In genomic region chr16:34689879-34690278, GRCm38 (mm10) we compare ENCODE assay signal across 9 mouse cellular contexts. TPM values are rescaled to one million over a fixed set of nuclear protein-coding genes. Genes with fewer than 3 reads are reported as not detected.
DNase-seq lines count a peak whose midpoint lies in the region; ATAC-seq and TF ChIP-seq lines count a peak whose summit lies in the region.
"Had no signal": no experiment of that assay in that cellular context is flagged by ENCODE, and none has a peak within 500 bp of the region (broad histone marks: within the 10 kb centered on the region; RNA-seq: fewer than 3 reads in every experiment).

No protein-coding gene starts in this region.

- TF ChIP-seq POLR2A in lung, adult 2 months (IDR thresholded peaks at IDR 0.05; ENCODE audit: borderline replicate concordance, extremely low read depth, low read depth, low read length): no peak

- H3K4me1 ChIP-seq in forebrain, embryonic 10.5 days: peaks cover 16% of the 10 kb centered on the region
- peaks cover 6% of the 10 kb centered on the region; the same call in 1 of the 2 replicates for H3K4me1 ChIP-seq in forebrain, embryonic 11.5 days (replicated peaks; ENCODE audit: control insufficient read depth, insufficient read depth, low read length)
- H3K4me1 ChIP-seq in lung, postnatal 0 days (ENCODE audit: insufficient read depth, low read depth, low read length): peaks cover 5% of the 10 kb centered on the region; the same call in 1 of the 2 replicates
- H3K4me1 ChIP-seq in lung, adult 2 months (ENCODE audit: control insufficient read depth, insufficient read depth, low read length): 0 out of 2 replicates have a peak, but pooled peaks cover 3% of the 10 kb centered on the region
- H3K4me1 ChIP-seq in liver, embryonic 12.5 days: peaks cover 20% of the 10 kb centered on the region
- no peaks in the 10 kb centered on the region for H3K4me1 ChIP-seq in stomach, postnatal 0 days (replicated peaks; ENCODE audit: control insufficient read depth, insufficient read depth)

- TF ChIP-seq CTCF in lung, postnatal 0 days (IDR thresholded peaks at IDR 0.05): no peak
- TF ChIP-seq CTCF in lung, adult 2 months (IDR thresholded peaks at IDR 0.05; ENCODE audit: insufficient read depth, low read length): no peak
- no peak for TF ChIP-seq CTCF in stomach, postnatal 0 days (IDR thresholded peaks at IDR 0.05; ENCODE audit: low read depth)

- no peak overlapping the region for H3K4me2 ChIP-seq in forebrain, embryonic 11.5 days (ENCODE audit: low read depth, low read length, severe bottlenecking)
- H3K4me2 ChIP-seq in lung, postnatal 0 days (replicated peaks; ENCODE audit: low read depth, low read length): no peak overlapping the region
- H3K4me2 ChIP-seq in liver, embryonic 12.5 days: peak overlapping the region; percentile 82
- no peak overlapping the region for H3K4me2 ChIP-seq in stomach, postnatal 0 days (replicated peaks; ENCODE audit: low read depth)

- H3K9me3 ChIP-seq in forebrain, embryonic 10.5 days: no peaks in the 10 kb centered on the region
- no peaks in the 10 kb centered on the region for H3K9me3 ChIP-seq in forebrain, embryonic 11.5 days (ENCODE audit: control insufficient read depth, low read length)
- H3K9me3 ChIP-seq in lung, postnatal 0 days (ENCODE audit: low read length): no peaks in the 10 kb centered on the region
- H3K9me3 ChIP-seq in liver, embryonic 12.5 days (replicated peaks): no peaks in the 10 kb centered on the region
- no peaks in the 10 kb centered on the region for H3K9me3 ChIP-seq in stomach, postnatal 0 days (ENCODE audit: control insufficient read depth, low read length)

- H3K4me3 ChIP-seq in forebrain, embryonic 10.5 days: peak overlapping the region; percentile 79
- H3K4me3 ChIP-seq in forebrain, embryonic 11.5 days (ENCODE audit: low read depth, low read length): no peak overlapping the region
- H3K4me3 ChIP-seq in lung, postnatal 0 days (ENCODE audit: low read depth, low read length): peak overlapping the region; percentile 65
- H3K4me3 ChIP-seq in lung, adult 2 months (replicated peaks; ENCODE audit: extremely low read depth, low read depth, low read length): no peak overlapping the region
- peak overlapping the region; percentile 70; the same call in 1 of the 2 replicates for H3K4me3 ChIP-seq in liver, embryonic 12.5 days
- 0 out of 2 replicates have a peak overlapping the region, but pooled peaks have one; percentile 64 for H3K4me3 ChIP-seq in stomach, postnatal 0 days (ENCODE audit: low read depth, low read length)

- WGBS in forebrain, embryonic 10.5 days: 79% methylated on average over 3 of the region's 3 CpGs
- 72% methylated on average over 3 of the region's 3 CpGs for WGBS in forebrain, embryonic 11.5 days
- 64% methylated on average over 3 of the region's 3 CpGs for WGBS in lung, postnatal 0 days
- WGBS in lung, adult 2 months: 59% methylated on average over 3 of the region's 3 CpGs
- 62% methylated on average over 3 of the region's 3 CpGs for WGBS in liver, embryonic 12.5 days (ENCODE audit: insufficient replicate concordance)
- 72% methylated on average over 3 of the region's 3 CpGs for WGBS in stomach, postnatal 0 days

- no peaks in the 10 kb centered on the region for H3K27me3 ChIP-seq in forebrain, embryonic 10.5 days (ENCODE audit: poor library complexity, severe bottlenecking)
- no peaks in the 10 kb centered on the region for H3K27me3 ChIP-seq in forebrain, embryonic 11.5 days (ENCODE audit: control insufficient read depth, insufficient read depth, low read length)
- no peaks in the 10 kb centered on the region for H3K27me3 ChIP-seq in lung, postnatal 0 days (replicated peaks; ENCODE audit: insufficient read depth, low read length)
- peaks cover 9% of the 10 kb centered on the region; the same call in 1 of the 2 replicates for H3K27me3 ChIP-seq in liver, embryonic 12.5 days (replicated peaks)
- H3K27me3 ChIP-seq in stomach, postnatal 0 days (ENCODE audit: control insufficient read depth, insufficient read depth, low read length): no peaks in the 10 kb centered on the region

- ATAC-seq in forebrain, embryonic 11.5 days (replicated peaks; ENCODE audit: low FRiP score): no peak
- ATAC-seq in lung, postnatal 0 days: no peak
- ATAC-seq in liver, embryonic 12.5 days: no peak
- ATAC-seq in stomach, postnatal 0 days (ENCODE audit: low FRiP score, low TSS enrichment): no peak

- TF ChIP-seq EP300 in lung, postnatal 0 days (IDR thresholded peaks at IDR 0.05): no peak
- TF ChIP-seq EP300 in stomach, postnatal 0 days (optimal IDR thresholded peaks at IDR 0.05): no peak

- H3K27ac ChIP-seq in forebrain, embryonic 10.5 days: no peak overlapping the region
- no peak overlapping the region for H3K27ac ChIP-seq in forebrain, embryonic 11.5 days (ENCODE audit: low read depth, low read length)
- no peak overlapping the region for H3K27ac ChIP-seq in lung, postnatal 0 days (ENCODE audit: low read length)
- H3K27ac ChIP-seq in liver, embryonic 12.5 days: no peak overlapping the region
- H3K27ac ChIP-seq in stomach, postnatal 0 days (replicated peaks): no peak overlapping the region

- DNase-seq in forebrain, embryonic 10.5 days (ENCODE audit: extremely low spot score, low spot score): no peak
- DNase-seq in forebrain, embryonic 11.5 days (ENCODE audit: low spot score): no peak
- no peak for DNase-seq in lung, postnatal 0 days (ENCODE audit: low spot score)
- no peak for DNase-seq in lung, adult 2 months
- DNase-seq in stomach, postnatal 0 days (ENCODE audit: low spot score): no peak
- DNase-seq in cerebellum, postnatal 14 days: no peak
- no peak for DNase-seq in frontal cortex, postnatal 36 days (ENCODE audit: low spot score in 2 of 2)

- peaks cover under 1% of the 10 kb centered on the region; the same call in 1 of the 2 replicates for H3K36me3 ChIP-seq in forebrain, embryonic 10.5 days (replicated peaks)
- H3K36me3 ChIP-seq in forebrain, embryonic 11.5 days (ENCODE audit: control insufficient read depth, insufficient read depth, low read length): no peaks in the 10 kb centered on the region
- no peaks in the 10 kb centered on the region for H3K36me3 ChIP-seq in lung, postnatal 0 days (ENCODE audit: insufficient read depth, low read length)
- no peaks in the 10 kb centered on the region for H3K36me3 ChIP-seq in liver, embryonic 12.5 days
- no peaks in the 10 kb centered on the region for H3K36me3 ChIP-seq in stomach, postnatal 0 days (ENCODE audit: control insufficient read depth, insufficient read depth, low read length)

- no peak overlapping the region for H3K9ac ChIP-seq in forebrain, embryonic 11.5 days (ENCODE audit: low read length)
- H3K9ac ChIP-seq in lung, postnatal 0 days (replicated peaks; ENCODE audit: low read depth): no peak overlapping the region
- H3K9ac ChIP-seq in liver, embryonic 12.5 days: no peak overlapping the region
- no peak overlapping the region for H3K9ac ChIP-seq in stomach, postnatal 0 days (ENCODE audit: low read length)

RNA-seq across cellular contexts. Expression of gene Ccdc14, which starts 0.5 kb away (rescaled TPM):
- polyA plus RNA-seq in forebrain, embryonic 10.5 days (2016; fragmentation: Nextera tagmentation; extraction: Ambion mirVana): 11.5 and 12.2 TPM in 2 replicates
- 11.1 and 13.3 TPM in 2 replicates for polyA plus RNA-seq in forebrain, embryonic 11.5 days (2014; fragmentation: Nextera tagmentation; extraction: Ambion mirVana)
- polyA plus RNA-seq in lung, postnatal 0 days (2015; fragmentation: Nextera tagmentation; extraction: Ambion mirVana): 2.7 and 2.9 TPM in 2 replicates
- polyA plus RNA-seq in lung, adult 2 months (2012; rRNA removed): 1.5 and 2.4 TPM in 2 replicates
- 4.4 and 4.6 TPM in 2 replicates for polyA plus RNA-seq in liver, embryonic 12.5 days (2016; fragmentation: Nextera tagmentation; extraction: Ambion mirVana)
- polyA plus RNA-seq in stomach, postnatal 0 days (2015; fragmentation: Nextera tagmentation; extraction: Ambion mirVana): 1.8 TPM in 2 replicates

RNA-seq across cellular contexts. Expression of gene Ropn1, which starts 40.2 kb away (rescaled TPM):
- polyA plus RNA-seq in forebrain, embryonic 10.5 days (2016; fragmentation: Nextera tagmentation; extraction: Ambion mirVana): not detected in 2 replicates
- polyA plus RNA-seq in forebrain, embryonic 11.5 days (2014; fragmentation: Nextera tagmentation; extraction: Ambion mirVana): not detected in 2 replicates
- polyA plus RNA-seq in lung, postnatal 0 days (2015; fragmentation: Nextera tagmentation; extraction: Ambion mirVana): not detected in 2 replicates
- not detected in 2 replicates for polyA plus RNA-seq in lung, adult 2 months (2012; rRNA removed)
- not detected in 2 replicates for polyA plus RNA-seq in liver, embryonic 12.5 days (2016; fragmentation: Nextera tagmentation; extraction: Ambion mirVana)
- not detected in 2 replicates for polyA plus RNA-seq in stomach, postnatal 0 days (2015; fragmentation: Nextera tagmentation; extraction: Ambion mirVana)
- polyA plus RNA-seq: activated CD4-positive, CD25-positive, alpha-beta regulatory T cell, adult 4 months had no signal

RNA-seq across cellular contexts. Expression of gene Mylk, which starts 55.1 kb away (rescaled TPM):
- 3.8 and 5.1 TPM in 2 replicates for polyA plus RNA-seq in forebrain, embryonic 10.5 days (2016; fragmentation: Nextera tagmentation; extraction: Ambion mirVana)
- 3.9 and 4.7 TPM in 2 replicates for polyA plus RNA-seq in forebrain, embryonic 11.5 days (2014; fragmentation: Nextera tagmentation; extraction: Ambion mirVana)
- polyA plus RNA-seq in lung, postnatal 0 days (2015; fragmentation: Nextera tagmentation; extraction: Ambion mirVana): 55.7 and 72.3 TPM in 2 replicates
- 208 and 233 TPM in 2 replicates for polyA plus RNA-seq in lung, adult 2 months (2012; rRNA removed)
- 4.6 and 5.9 TPM in 2 replicates for polyA plus RNA-seq in liver, embryonic 12.5 days (2016; fragmentation: Nextera tagmentation; extraction: Ambion mirVana)
- polyA plus RNA-seq in stomach, postnatal 0 days (2015; fragmentation: Nextera tagmentation; extraction: Ambion mirVana): 480 TPM in 2 replicates

Comparison
In these comparisons a context has a peak if more than half of its experiments do, and no peak if none do; other contexts are left out.
1. H3K4me3 ChIP-seq: peak in forebrain, embryonic 10.5 days (single experiment), lung, postnatal 0 days (single experiment), liver, embryonic 12.5 days (single experiment) and stomach, postnatal 0 days (single experiment); none in forebrain, embryonic 11.5 days (single experiment) and lung, adult 2 months (single experiment).